8 mouse cellular contexts compared by ENCODE assay signal in genomic region chr7:44385720-44386119, GRCm38 (mm10). TPM values are rescaled to one million over a fixed set of nuclear protein-coding genes. Genes with fewer than 3 reads are reported as not detected.
A peak's percentile ranks its signal among the peaks of the same experiment; 100 is the strongest.
DNase-seq lines count a peak whose midpoint lies in the region; ATAC-seq lines count a peak whose summit lies in the region.
"Had no signal": no experiment of that assay in that cellular context is flagged by ENCODE, and none has a peak within 500 bp of the region (broad histone marks: within the 10 kb centered on the region; RNA-seq: fewer than 3 reads in every experiment).

Gene 1700008O03Rik, minus strand, starts transcription at chr7:44385820.

- no peaks in the 10 kb centered on the region for H3K4me1 ChIP-seq in lung, embryonic 16.5 days (replicated peaks; ENCODE audit: control insufficient read depth, insufficient read depth, low read length)
- peaks cover 31% of the 10 kb centered on the region for H3K4me1 ChIP-seq in forebrain, embryonic 13.5 days
- H3K4me1 ChIP-seq in limb, embryonic 12.5 days (replicated peaks), result no peaks in the 10 kb centered on the region; the same call in 1 of the 2 replicates
- no peaks in the 10 kb centered on the region for H3K4me1 ChIP-seq in stomach, embryonic 14.5 days (ENCODE audit: control insufficient read depth, insufficient read depth, low read length)

- WGBS in lung, embryonic 16.5 days, result 71% methylated on average over 12 of the region's 12 CpGs
- 83% methylated on average over 12 of the region's 12 CpGs for WGBS in forebrain, embryonic 13.5 days
- 77% methylated on average over 12 of the region's 12 CpGs for WGBS in limb, embryonic 12.5 days
- 71% methylated on average over 12 of the region's 12 CpGs for WGBS in stomach, embryonic 14.5 days

- peaks cover 2% of the 10 kb centered on the region; the same call in 1 of the 2 replicates for H3K27me3 ChIP-seq in lung, embryonic 16.5 days (ENCODE audit: control insufficient read depth, insufficient read depth, low read depth, low read length)
- H3K27me3 ChIP-seq in forebrain, embryonic 13.5 days, result peaks cover 14% of the 10 kb centered on the region
- peaks cover 68% of the 10 kb centered on the region for H3K27me3 ChIP-seq in limb, embryonic 12.5 days
- no peaks in the 10 kb centered on the region for H3K27me3 ChIP-seq in stomach, embryonic 14.5 days (ENCODE audit: control insufficient read depth, insufficient read depth, low read length)

- ATAC-seq in lung, embryonic 16.5 days (ENCODE audit: low read depth), result no peak
- ATAC-seq in forebrain, embryonic 13.5 days, result no peak
- no peak for ATAC-seq in limb, embryonic 12.5 days (ENCODE audit: insufficient number of reproducible peaks, insufficient read depth, low FRiP score, low TSS enrichment, low read depth)
- ATAC-seq in stomach, embryonic 14.5 days (ENCODE audit: insufficient number of reproducible peaks, insufficient read depth, low FRiP score, low read depth), result no peak
- no peak for ATAC-seq in CD4-positive, CD25-positive, alpha-beta regulatory T cell, adult 4 months

- no peaks in the 10 kb centered on the region for H3K36me3 ChIP-seq in lung, embryonic 16.5 days (ENCODE audit: control insufficient read depth, insufficient read depth, low read length)
- H3K36me3 ChIP-seq in forebrain, embryonic 13.5 days (ENCODE audit: poor library complexity, severe bottlenecking), result no peaks in the 10 kb centered on the region
- no peaks in the 10 kb centered on the region for H3K36me3 ChIP-seq in limb, embryonic 12.5 days
- no peaks in the 10 kb centered on the region for H3K36me3 ChIP-seq in stomach, embryonic 14.5 days (ENCODE audit: control insufficient read depth, insufficient read depth, low read length)

- H3K4me2 ChIP-seq in lung, embryonic 16.5 days (ENCODE audit: low read depth, low read length), result peak within 1 kb of the TSS; percentile 95
- peak within 1 kb of the TSS; percentile 89 for H3K4me2 ChIP-seq in forebrain, embryonic 13.5 days
- H3K4me2 ChIP-seq in limb, embryonic 12.5 days, result peak within 1 kb of the TSS; percentile 93
- peak within 1 kb of the TSS; percentile 98 for H3K4me2 ChIP-seq in stomach, embryonic 14.5 days (replicated peaks; ENCODE audit: low read depth, low read length)

- peak within 1 kb of the TSS; percentile 54 for H3K4me3 ChIP-seq in lung, embryonic 16.5 days (ENCODE audit: low read length)
- peak within 1 kb of the TSS; percentile 51 for H3K4me3 ChIP-seq in forebrain, embryonic 13.5 days
- peak within 1 kb of the TSS; percentile 54 for H3K4me3 ChIP-seq in limb, embryonic 12.5 days (replicated peaks)
- H3K4me3 ChIP-seq in stomach, embryonic 14.5 days (ENCODE audit: low read depth, low read length), result peak within 1 kb of the TSS; percentile 50

- peak within 1 kb of the TSS; percentile 55 for H3K9ac ChIP-seq in lung, embryonic 16.5 days (ENCODE audit: low read length)
- H3K9ac ChIP-seq in forebrain, embryonic 13.5 days, result peak within 1 kb of the TSS; percentile 73
- peak within 1 kb of the TSS; percentile 42 for H3K9ac ChIP-seq in limb, embryonic 12.5 days (replicated peaks)
- 0 out of 2 replicates have a peak within 1 kb of the TSS, but pooled peaks have one; percentile 14 for H3K9ac ChIP-seq in stomach, embryonic 14.5 days (replicated peaks; ENCODE audit: low read depth, low read length)

- DNase-seq in lung, postnatal 14 days, result no peak
- no peak for DNase-seq in frontal cortex, postnatal 25 days (ENCODE audit: low spot score in 2 of 2)
- DNase-seq: gastrocnemius, postnatal 36 days had no signal

- no peak within 1 kb of the TSS for H3K27ac ChIP-seq in lung, embryonic 16.5 days (ENCODE audit: low read length)
- H3K27ac ChIP-seq in forebrain, embryonic 13.5 days, result no peak within 1 kb of the TSS
- H3K27ac ChIP-seq in limb, embryonic 12.5 days, result no peak within 1 kb of the TSS
- H3K27ac ChIP-seq in stomach, embryonic 14.5 days (ENCODE audit: low read length), result no peak within 1 kb of the TSS

- no peaks in the 10 kb centered on the region for H3K9me3 ChIP-seq in lung, embryonic 16.5 days (ENCODE audit: control insufficient read depth, low read length)
- no peaks in the 10 kb centered on the region for H3K9me3 ChIP-seq in forebrain, embryonic 13.5 days (replicated peaks)
- H3K9me3 ChIP-seq in limb, embryonic 12.5 days, result no peaks in the 10 kb centered on the region
- H3K9me3 ChIP-seq in stomach, embryonic 14.5 days (ENCODE audit: control insufficient read depth, low read depth, low read length), result no peaks in the 10 kb centered on the region

RNA-seq across cellular contexts. Expression of gene 1700008O03Rik, which starts in this region (rescaled TPM):
- 1.2 and 1.5 TPM in 2 replicates for polyA plus RNA-seq in lung, embryonic 16.5 days (2015; fragmentation: Nextera tagmentation; extraction: Ambion mirVana)
- 0.59 and 1.1 TPM in 2 replicates for polyA plus RNA-seq in forebrain, embryonic 13.5 days (2015; fragmentation: Nextera tagmentation; extraction: Ambion mirVana)
- polyA plus RNA-seq in limb, embryonic 12.5 days (2016; fragmentation: Nextera tagmentation; extraction: Ambion mirVana), result 0.56 and 0.64 TPM in 2 replicates
- 1.2 and 1.3 TPM in 2 replicates for polyA plus RNA-seq in stomach, embryonic 14.5 days (2014; fragmentation: Nextera tagmentation; extraction: Ambion mirVana)
- polyA plus RNA-seq in CD4-positive, CD25-positive, alpha-beta regulatory T cell, adult 4 months (2017; shearing (Covaris generic)), result not detected

Comparison
In these comparisons a context has a peak if more than half of its experiments do, and no peak if none do; other contexts are left out.
1. H3K9ac ChIP-seq: peak in every context shown above with its lines; median percentile 73 in forebrain, embryonic 13.5 days; 55 in lung, embryonic 16.5 days; 42 in limb, embryonic 12.5 days; 14 in stomach, embryonic 14.5 days.